Mouse (Mus musculus) left cerebral cortex, adult 8-10 months (tissue): ENCODE measurements around the gene Jazf1. TPM values are rescaled to one million over a fixed set of nuclear protein-coding genes. Genes with fewer than 3 reads are reported as not detected.
A peak's percentile ranks its signal among the peaks of the same experiment; 100 is the strongest.

ENCODE experiments used
- DNase-seq, 2 experiments: peaks; one replicate each; pipeline ENCODE4 v3.0.0; 2022; ENCODE audit warnings: low spot score in 2 of 2
- total RNA-seq, 4 experiments: library from RNA; stranded (reverse); gene quantifications; 2 replicates each; pipeline ENCODE4 v1.2.4; 2022

Gene Jazf1
- total RNA-seq, 4 experiments from 2014 or later, result 21.6 to 24.8 (median 24.5) TPM

DNA sequence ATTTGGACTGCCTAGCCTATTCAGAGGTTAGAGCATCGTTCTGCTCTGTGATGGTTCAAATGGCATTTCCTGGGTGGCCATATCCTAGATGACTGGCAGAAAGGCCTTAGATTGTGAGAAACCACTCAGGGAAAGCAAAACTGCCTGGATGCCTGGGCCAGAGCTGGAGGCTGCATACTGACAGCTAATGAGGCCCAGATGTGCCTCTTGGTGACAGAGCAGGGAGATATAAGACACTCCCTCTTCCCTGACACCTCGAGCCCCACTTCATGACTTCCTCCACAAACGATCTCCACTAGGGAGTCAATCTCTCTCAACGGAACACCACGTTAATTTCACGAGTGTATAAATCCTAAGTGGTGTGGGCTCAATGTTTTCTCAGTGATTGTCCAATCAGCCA, 207.7 kb downstream of the Jazf1 start:
- DNase-seq, result no peak

DNA sequence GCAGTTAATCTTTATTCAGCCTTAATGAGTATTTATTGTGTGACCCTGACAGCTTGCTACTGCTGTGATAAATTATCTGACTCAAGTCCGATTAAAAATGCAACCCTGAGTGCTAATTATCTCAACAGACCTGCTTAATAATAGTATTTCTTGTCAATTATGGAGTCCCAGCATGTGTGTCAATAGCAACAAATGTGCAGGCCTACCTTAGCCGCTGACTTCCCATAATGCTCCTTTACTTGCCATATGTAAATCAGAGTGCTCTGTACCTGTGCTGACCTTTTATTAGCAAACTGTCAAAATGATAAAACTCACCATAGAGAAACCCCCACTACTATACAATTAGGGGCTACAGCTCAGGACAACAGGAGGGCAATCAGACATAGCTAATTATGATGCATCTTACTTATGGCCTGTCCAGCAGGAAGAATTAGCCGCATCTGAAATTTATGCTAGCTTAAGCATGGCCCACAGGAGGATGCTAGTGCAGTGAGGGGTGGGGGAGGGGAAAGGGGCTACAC, 209.5 kb downstream of the Jazf1 start:
- no peak for DNase-seq

DNA sequence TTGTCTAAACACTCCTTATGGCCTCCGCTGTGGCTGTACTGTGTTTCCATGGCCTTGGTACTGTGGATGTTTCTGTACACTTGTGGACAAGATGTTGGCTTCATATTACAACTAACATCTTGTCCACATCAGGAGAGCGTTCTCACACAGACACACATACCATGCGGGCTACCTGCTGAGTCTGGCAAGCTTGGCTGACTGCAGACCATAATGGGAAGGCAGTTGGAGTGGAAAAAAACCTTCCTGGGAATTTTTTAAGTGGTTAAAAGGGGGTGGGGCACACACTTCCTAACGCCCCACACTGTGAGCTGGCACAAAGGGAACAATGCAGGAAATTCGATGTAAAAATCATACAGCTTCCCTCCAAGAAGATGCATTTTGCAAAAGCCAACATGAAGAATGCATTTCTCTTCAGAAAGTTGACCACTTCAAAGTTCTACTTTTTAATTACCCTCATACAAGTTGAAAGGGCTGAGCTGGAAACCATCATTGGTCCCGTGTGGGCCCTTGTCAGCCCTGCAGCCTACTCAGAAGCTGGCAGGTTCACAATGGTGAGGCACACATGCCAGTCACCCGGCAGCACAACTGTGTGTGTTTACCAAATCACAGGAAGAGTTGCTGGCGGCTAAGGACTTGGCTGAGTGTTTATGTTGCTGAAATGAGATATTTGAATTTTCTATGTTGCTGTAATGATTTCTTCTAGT, 215.9 kb downstream of the Jazf1 start:
- no peak for DNase-seq

DNA sequence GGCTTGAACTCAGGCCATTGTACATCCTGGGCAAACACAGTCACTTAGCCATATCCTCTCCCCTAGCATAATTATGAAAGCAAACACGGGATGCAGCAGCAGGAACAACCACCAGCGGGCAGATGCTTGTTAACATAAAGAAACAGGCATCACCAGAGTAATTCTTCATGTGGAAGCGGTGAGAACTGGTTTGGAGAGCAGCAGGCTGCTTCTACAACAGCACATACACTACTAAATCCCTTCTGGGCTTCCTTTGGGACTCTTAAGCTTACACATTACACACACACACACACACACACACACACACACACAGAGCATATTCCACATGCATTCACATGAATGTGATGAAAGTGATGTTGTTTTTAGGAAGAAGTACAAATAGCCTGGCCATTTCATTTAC, 216.5 kb downstream of the Jazf1 start:
- DNase-seq, result no peak

DNA sequence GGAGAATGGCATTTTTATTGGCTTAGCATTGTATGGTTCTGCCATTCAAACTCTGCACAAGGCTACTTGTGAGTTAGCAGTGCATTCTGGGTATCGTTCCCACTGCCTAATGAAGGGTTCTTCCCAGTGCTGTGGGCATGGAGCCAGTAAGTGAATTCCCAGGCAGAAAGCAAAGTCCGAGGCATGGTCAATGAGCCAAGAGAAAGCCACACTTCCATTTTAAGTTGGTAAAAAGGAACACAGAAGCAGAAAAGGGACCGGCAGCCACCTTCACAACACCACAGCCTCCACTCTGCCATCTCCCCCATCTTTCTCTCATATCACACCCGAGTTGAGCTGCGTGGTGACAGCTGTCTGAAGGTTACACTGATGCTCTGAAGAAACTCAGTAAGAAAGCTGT, 217.4 kb downstream of the Jazf1 start:
- DNase-seq, result peak in 1 of 2 experiments; percentile 44

DNA sequence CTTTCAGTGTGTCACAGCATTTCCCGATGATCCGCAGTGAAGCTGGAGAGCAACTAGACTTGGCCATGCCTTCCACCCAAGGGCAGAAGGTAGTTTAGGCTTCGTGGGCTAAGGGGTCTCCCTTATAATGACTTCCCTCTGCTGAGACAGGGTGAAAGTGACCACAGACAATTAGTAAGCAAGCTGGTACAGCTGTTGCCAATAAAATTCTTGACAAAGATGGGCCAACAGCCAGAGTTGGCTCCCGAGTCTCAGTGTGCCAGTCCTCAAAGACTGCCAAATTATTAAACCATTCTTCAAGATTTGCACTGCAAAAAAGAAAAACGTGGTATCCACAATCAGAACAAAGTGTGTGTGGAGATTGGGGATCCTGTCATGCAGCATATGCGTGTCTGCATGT, 220.2 kb downstream of the Jazf1 start:
- no peak for DNase-seq

DNA sequence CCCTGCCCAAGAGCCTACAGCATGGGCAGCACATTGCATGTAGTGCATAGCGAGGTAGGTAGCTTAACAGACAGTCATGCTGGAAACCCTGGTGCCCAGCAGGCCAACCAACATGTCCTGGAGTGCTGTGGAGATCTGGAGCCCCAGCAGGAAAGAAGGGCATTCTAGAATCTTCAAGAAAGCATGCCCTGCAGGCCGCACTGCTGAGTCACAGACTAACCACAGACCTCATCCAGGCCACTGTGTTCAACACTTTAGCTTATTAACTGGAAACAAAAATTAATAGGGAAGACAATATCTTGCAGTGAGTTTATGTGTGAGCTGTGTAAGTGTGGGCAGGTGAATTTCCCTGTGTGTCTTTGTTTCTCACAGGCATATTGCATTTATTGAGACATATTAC, 222.1 kb downstream of the Jazf1 start:
- DNase-seq, result no peak

DNA sequence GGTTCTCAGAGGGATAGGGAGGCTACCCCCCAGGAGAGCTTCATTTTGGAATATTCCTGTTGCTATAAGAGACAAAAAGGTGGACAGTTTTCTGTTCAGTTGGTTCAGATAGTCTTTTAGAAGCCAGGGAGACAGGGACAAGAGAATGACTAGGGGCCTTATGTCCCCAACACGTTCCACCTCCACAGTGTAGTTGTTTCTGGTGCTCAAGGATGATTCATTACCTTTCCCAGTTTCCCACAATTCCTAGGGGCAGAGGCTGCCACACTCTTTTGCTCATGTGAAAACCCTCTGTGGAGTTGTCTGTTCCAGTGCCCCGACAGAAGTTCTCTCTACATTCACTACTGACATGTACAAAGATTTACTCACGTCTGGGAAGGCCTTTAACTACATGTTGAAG, 223.7 kb downstream of the Jazf1 start:
- no peak for DNase-seq

DNA sequence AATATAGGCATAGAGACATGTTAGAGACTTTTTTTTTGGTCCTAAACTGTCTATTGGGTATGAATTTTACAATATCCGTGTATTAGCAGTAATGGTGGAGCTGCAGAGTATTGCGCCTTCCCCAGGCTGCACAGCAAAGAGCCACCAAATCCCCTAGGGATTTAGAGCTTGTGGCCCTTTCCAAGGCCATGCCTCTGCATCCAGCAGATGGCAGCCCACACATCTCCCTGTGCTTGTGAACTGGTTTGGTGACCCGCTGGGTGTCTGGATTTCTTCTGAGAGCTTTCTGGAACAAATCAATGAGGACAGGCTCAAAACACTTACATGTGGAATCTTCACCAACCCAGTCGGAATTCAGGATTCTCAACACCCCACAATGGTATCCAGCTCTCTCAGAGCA, 225.4 kb downstream of the Jazf1 start:
- no peak for DNase-seq

DNA sequence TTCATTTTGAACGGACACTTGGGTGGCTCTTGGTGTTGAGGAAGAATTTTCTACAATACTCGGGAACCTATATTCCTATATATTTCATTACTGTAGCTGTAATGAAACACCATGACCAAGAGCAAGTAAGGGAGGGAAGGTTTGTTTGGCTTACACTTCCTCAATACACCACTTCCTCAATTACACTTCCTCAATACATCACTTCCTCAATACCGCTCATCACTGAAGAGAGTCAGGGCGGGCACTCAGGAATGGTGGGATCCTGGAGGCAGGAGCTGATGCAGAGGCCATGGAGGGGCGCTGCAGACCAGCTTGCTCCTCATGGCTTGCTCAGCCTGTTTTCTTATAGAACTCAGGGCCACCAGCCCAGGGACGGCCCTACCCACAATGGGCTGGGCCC, 225.8 kb downstream of the Jazf1 start:
- no peak for DNase-seq

DNA sequence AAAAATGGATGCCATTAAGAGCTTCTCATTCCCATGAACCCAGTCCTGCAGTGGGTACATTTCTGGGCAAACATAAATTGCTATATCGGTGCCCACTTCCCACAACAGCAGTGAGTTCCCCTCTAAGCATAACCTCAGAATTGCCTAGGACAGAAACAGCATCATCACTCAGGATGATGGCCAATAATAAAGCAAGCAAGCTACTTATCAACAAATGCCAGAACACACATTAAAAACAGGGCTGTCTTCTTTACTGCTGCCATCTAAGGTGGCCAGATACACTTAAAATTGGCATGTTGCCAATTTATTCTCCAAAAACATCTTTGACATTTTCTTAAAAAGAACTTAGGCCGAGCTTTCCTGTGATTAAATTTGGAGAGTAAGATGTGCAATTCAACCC, 226.8 kb downstream of the Jazf1 start:
- no peak for DNase-seq

DNA sequence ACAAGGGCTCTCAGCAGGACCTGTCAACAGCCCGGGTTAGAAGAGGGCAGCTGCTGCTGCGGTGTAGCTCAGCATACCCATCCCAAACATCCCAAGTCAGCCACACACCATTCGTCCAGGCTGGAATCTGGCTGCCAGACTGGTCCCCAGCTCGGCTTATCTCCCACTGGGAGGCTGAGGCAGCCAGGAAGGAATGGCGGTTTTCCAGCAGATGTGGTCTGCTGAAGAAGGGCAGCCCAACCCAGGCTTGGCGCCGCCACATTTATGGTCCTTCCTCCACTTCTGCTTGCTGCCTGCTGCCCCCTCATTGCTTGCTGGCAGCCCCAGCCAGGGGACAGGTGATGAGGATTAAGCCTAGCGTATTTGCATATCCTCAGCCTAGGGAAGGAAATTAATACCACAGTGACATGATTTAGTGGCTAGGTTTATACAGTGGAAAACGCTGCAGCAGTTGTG, 227.8 kb downstream of the Jazf1 start:
- DNase-seq, result no peak

DNA sequence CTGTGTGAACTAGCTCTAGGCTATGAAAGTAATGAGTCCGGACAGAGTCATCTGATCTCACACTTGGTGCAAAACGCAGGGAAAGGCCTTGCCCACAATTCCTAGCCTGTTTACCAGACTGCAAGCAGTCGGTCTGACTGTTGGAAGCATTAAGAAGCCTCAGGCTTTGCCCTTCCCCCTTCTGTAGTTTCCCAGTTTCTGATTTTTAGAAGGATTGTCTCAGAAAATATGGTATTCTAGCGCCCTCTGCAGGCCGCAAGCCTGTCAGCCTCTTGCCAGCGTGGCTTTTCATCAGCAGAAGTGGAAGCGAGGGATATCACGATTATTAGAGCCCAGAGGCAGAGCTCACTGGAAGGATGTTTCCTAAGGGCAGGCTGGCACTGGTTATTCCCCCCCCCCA, 229.7 kb downstream of the Jazf1 start:
- peak; percentile 53 to 70 for DNase-seq

DNA sequence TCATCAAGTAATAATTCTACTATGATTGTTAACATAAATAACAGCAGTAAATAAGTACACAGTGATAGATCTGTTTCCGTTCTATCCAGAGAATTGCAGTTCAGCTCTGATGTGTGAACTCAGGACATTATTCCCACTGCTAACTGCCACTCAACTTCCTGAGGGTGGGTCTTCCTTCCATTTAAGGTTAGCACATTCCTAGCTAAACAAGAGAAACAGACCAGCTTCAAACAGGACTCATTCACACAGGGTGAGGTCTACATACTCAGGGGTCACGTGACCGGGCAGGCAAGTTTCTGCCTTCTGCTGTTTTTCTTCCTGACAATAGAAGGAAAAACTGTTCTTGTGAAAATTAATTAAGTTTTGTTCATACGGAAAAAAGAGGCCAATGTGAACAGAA, 230.6 kb downstream of the Jazf1 start:
- DNase-seq, result no peak

DNA sequence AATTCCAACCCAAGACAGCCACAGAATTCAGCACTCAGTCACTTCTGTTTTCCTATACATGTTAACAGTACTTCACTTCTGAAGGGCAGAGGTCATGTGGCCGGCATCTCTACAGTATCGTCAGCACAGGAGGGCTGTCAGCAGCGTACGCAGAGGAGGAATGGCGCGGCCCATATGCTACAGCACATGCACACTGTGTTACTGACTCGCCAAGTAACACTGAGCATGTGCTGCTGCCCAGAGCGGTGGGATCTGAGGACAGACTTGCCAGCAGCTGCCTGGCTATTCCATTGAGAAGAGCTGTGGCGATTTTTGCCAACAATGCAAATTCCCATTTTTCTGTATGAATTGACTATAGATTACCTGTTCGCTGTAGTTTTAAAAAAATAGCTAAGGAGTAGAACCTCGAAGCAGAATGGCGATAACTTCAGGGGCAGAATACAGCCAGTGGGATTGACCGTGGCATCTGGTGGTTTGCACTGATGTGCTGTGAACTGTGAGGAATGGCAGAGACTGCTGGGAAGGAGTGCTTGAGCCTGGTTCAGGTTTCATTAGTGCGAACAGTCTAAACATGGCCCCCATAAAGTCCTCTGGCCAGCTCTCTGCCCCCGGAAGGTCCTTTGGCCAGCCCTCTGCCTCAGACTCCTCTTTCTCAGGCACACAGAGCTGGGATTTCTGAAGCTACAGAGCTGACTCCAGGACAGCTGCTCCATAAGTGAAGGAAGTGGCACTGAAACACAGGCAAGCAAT, 232.1 kb downstream of the Jazf1 start:
- no peak for DNase-seq

DNA sequence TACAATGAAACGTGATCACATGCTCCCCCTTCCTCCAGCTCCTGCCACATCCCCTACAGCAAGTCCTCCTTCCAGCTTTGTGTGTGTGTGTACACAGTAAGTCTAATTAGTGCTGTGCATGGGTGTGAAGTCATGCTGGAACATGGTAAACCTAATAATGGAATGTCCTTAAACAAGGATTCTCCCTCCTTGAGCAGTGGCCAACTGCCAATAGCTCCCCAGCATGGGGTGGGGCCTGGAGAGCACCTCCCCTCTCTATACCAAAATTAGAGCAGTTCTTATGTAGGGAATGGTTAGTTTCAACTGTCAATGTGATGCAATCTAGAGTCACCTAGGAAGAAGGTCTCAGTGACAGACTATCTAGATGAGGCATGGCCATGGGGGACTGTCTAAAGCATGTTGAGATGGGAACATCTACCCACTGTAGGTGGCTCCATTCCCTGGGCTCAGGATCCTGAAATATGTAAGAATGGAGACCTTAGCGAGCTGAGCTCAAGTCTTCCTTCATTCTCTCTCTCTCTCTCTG, 240.6 kb downstream of the Jazf1 start:
- DNase-seq, result no peak

DNA sequence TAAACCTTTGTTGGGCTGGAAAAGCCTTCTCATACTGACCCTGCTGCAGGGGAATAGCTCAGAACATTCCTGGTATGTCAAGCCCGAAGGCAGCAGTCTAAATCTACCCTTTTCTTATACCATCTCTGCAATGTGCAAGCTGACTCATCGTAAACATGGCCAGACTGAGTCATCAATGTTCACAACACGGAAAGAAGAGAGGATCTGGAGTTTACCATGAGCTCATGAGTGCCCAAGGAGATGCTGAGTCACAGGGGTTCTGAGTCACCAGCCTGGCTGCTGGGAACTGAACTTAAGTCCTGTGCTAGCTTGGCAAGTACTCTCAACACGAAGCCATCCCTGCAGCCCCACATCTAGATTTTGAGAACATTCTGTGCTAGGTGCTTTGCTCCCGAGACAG, 242.9 kb downstream of the Jazf1 start:
- DNase-seq, result peak; percentile 38 to 93

DNA sequence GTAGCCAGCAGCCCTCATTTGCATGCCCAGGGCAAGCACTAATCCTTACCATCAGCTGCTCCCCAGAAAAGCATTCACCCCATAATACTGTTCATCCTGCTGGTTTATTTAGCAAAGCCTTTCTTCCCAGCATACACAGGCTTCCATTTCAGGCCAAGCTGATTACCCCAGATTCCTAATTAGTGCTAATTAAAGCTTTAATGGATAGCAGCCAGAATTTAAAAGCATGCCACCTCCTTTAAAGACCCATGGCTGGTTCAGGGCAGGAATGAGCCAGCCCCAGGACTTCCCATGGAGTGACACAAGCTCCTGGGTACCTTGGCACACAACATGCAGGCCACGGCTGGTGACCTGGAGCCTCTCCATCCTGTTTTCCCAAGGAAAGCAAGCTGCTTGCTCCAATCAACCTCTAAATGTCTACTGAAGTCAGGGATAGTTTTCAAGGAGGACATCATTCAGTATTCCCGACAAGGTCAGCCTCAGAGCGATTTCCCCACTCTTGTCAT, 243.4 kb downstream of the Jazf1 start:
- DNase-seq, result peak in 1 of 2 experiments; percentile 48

DNA sequence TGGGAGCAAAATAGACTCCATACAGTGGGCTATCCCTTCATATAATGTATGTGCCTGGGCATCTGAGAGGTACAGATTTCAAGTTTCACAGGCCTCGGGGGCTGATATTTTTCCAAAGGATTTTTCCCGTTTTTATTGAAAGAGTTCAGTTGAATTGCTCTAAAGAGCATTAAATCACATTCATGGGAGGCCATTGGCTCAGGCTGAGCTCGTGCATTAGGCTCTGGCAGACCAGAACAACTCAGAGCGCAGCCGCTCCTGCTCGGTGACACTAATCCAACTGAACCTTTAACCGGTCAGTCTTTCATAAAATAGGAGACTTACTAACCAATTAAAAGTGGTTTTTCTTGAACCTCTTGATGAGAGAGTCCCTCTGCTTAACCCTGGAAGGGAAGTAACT, 245.4 kb downstream of the Jazf1 start:
- no peak for DNase-seq

DNA sequence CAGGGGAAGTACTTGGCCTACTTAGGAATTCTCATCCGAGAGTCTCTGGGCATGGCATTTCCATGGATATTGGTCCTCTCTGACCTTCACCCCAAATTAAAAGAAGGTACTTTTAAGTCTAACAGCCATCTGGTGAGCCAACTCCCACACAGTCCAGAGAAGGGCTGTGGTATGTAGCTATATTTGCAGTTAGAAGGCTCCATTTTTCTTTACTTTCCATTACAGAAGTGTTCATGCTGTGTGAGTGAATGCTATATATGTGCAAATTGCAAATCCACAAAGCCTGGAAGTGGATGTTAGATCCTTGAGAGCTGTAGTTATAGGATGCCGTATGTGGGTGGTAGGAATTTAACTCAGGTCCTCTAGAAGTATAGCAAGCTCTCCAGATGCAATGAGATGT, 245.8 kb downstream of the Jazf1 start:
- no peak for DNase-seq

DNA sequence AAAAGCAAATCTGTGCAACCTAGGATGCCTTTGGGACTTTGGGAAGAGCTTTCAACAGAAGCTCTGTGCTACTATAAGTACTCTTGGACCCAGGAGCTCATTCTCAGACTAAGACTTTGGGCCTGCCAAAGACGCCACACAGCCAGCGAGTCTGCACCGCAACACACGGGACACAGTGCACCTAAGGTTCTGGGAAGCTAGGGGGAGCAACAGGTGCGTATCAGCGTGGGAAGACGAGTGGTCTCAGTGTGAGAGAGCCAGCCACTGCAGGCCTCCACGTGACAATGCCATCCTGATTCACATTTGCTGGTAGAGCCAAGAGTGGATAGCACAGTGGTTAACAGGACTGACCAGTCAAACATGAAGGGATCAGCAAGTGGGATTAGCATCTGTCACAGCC, 249.1 kb downstream of the Jazf1 start:
- no peak for DNase-seq

DNA sequence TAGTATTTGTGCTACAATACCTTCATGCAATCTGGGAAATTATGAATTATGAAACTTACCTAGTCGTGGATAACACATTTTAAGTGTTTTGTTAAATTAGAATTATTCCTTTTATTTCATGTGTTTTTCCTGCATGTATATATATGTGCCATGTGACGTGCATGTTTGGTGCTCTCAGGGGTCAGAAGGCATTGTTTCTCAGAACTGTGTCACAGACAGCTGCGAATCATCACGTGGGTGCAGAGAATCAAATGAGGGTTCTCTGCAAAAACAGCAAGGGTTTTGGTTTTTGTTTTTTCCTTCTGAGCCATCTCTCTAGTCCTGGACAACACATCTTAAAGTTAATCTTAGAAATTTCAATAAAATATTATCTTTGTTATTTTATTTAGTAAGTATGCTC, 250.4 kb downstream of the Jazf1 start:
- DNase-seq, result no peak
